14 mouse cellular contexts compared by ENCODE assay signal in the genomic region with DNA sequence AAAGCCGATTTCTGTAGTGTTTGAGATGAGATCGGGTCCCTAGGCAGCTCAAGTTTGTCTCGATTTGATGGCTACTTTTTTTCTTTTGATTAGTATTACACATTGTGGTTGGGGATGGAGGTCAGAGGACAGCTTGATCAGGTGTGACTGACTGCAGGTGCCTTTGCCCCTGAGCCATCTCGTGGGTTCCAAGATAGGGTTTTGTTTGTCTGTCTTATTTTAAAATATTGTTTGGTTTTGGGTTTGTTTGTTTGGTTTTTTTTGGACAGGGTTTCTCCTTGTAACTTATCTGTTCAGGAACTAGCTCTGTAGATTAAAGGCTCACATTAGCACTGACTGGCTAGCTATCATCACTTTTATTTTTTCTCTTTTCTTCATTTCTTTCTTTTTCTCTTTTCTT. TPM values are rescaled to one million over a fixed set of nuclear protein-coding genes. Genes with fewer than 3 reads are reported as not detected.
DNase-seq lines count a peak whose midpoint lies in the region; ATAC-seq and TF ChIP-seq lines count a peak whose summit lies in the region.
"Had no signal": no experiment of that assay in that cellular context is flagged by ENCODE, and none has a peak within 500 bp of the region (broad histone marks: within the 10 kb centered on the region; RNA-seq: fewer than 3 reads in every experiment).

No protein-coding gene starts in this region.

- no peak for TF ChIP-seq CTCF in stomach, postnatal 0 days (IDR thresholded peaks at IDR 0.05; ENCODE audit: low read depth)

- H3K27ac ChIP-seq in forebrain, embryonic 10.5 days: peak overlapping the region; percentile 100
- H3K27ac ChIP-seq in forebrain, embryonic 13.5 days: no peak overlapping the region; the same call in 1 of the 2 replicates
- H3K27ac ChIP-seq in hindbrain, embryonic 12.5 days: 0 out of 2 replicates have a peak overlapping the region, but pooled peaks have one; percentile 13
- no peak overlapping the region for H3K27ac ChIP-seq in hindbrain, embryonic 11.5 days (ENCODE audit: low read depth, low read length)
- H3K27ac ChIP-seq in stomach, embryonic 14.5 days (ENCODE audit: low read length): peak overlapping the region; percentile 35; the same call in 1 of the 2 replicates
- H3K27ac ChIP-seq in stomach, postnatal 0 days (replicated peaks): no peak overlapping the region
- H3K27ac ChIP-seq in stomach, embryonic 16.5 days (ENCODE audit: low read length): 0 out of 2 replicates have a peak overlapping the region, but pooled peaks have one; percentile 11

- no peak for TF ChIP-seq EP300 in stomach, postnatal 0 days (optimal IDR thresholded peaks at IDR 0.05)

- H3K4me2 ChIP-seq in forebrain, embryonic 13.5 days: no peak overlapping the region
- H3K4me2 ChIP-seq in hindbrain, embryonic 12.5 days (replicated peaks): no peak overlapping the region
- no peak overlapping the region for H3K4me2 ChIP-seq in hindbrain, embryonic 11.5 days (replicated peaks; ENCODE audit: low read depth, low read length)
- no peak overlapping the region for H3K4me2 ChIP-seq in stomach, embryonic 14.5 days (replicated peaks; ENCODE audit: low read depth, low read length)
- H3K4me2 ChIP-seq in stomach, postnatal 0 days (replicated peaks; ENCODE audit: low read depth): no peak overlapping the region
- H3K4me2 ChIP-seq in stomach, embryonic 16.5 days (ENCODE audit: low read depth, low read length): no peak overlapping the region

- DNase-seq in forebrain, embryonic 10.5 days (ENCODE audit: extremely low spot score, low spot score): no peak
- DNase-seq in hindbrain, embryonic 11.5 days (ENCODE audit: low spot score): no peak
- no peak for DNase-seq in stomach, postnatal 0 days (ENCODE audit: low spot score)
- no peak for DNase-seq in lung, postnatal 36 days
- DNase-seq: cerebellum, adult 2 months; lung, adult 2 months; right cerebral cortex, postnatal 14 days; thymus, postnatal 36 days had no signal

- WGBS in forebrain, embryonic 10.5 days: 74% methylated on average over 4 of the region's 4 CpGs
- WGBS in forebrain, embryonic 13.5 days: 62% methylated on average over 4 of the region's 4 CpGs
- WGBS in hindbrain, embryonic 12.5 days: 72% methylated on average over 4 of the region's 4 CpGs
- WGBS in hindbrain, embryonic 11.5 days: 85% methylated on average over 4 of the region's 4 CpGs
- WGBS in stomach, embryonic 14.5 days: 83% methylated on average over 4 of the region's 4 CpGs
- WGBS in stomach, postnatal 0 days: 69% methylated on average over 4 of the region's 4 CpGs
- 68% methylated on average over 4 of the region's 4 CpGs for WGBS in stomach, embryonic 16.5 days

- no peak for ATAC-seq in forebrain, embryonic 13.5 days
- no peak for ATAC-seq in hindbrain, embryonic 12.5 days (ENCODE audit: low FRiP score)
- ATAC-seq in hindbrain, embryonic 11.5 days (ENCODE audit: low FRiP score): no peak
- ATAC-seq in stomach, embryonic 14.5 days (ENCODE audit: insufficient number of reproducible peaks, insufficient read depth, low FRiP score, low read depth): no peak
- ATAC-seq in stomach, postnatal 0 days (ENCODE audit: low FRiP score, low TSS enrichment): no peak
- no peak for ATAC-seq in stomach, embryonic 16.5 days (ENCODE audit: insufficient read depth, low FRiP score)

- peaks cover 20% of the 10 kb centered on the region for H3K36me3 ChIP-seq in forebrain, embryonic 10.5 days (replicated peaks)
- peaks cover 3% of the 10 kb centered on the region for H3K36me3 ChIP-seq in forebrain, embryonic 13.5 days (ENCODE audit: poor library complexity, severe bottlenecking)
- H3K36me3 ChIP-seq in hindbrain, embryonic 12.5 days: 0 out of 2 replicates have a peak, but pooled peaks cover 2% of the 10 kb centered on the region
- no peaks in the 10 kb centered on the region for H3K36me3 ChIP-seq in hindbrain, embryonic 11.5 days (ENCODE audit: control insufficient read depth, insufficient read depth, low read length)
- peaks cover 5% of the 10 kb centered on the region for H3K36me3 ChIP-seq in stomach, embryonic 14.5 days (ENCODE audit: control insufficient read depth, insufficient read depth, low read length)
- H3K36me3 ChIP-seq in stomach, postnatal 0 days (ENCODE audit: control insufficient read depth, insufficient read depth, low read length): no peaks in the 10 kb centered on the region
- H3K36me3 ChIP-seq in stomach, embryonic 16.5 days (ENCODE audit: control insufficient read depth, insufficient read depth, low read length): peaks cover 4% of the 10 kb centered on the region; the same call in 1 of the 2 replicates

- no peak overlapping the region for H3K9ac ChIP-seq in forebrain, embryonic 13.5 days
- H3K9ac ChIP-seq in hindbrain, embryonic 12.5 days: no peak overlapping the region
- H3K9ac ChIP-seq in hindbrain, embryonic 11.5 days (ENCODE audit: low read depth, low read length): no peak overlapping the region
- no peak overlapping the region for H3K9ac ChIP-seq in stomach, embryonic 14.5 days (replicated peaks; ENCODE audit: low read depth, low read length)
- no peak overlapping the region for H3K9ac ChIP-seq in stomach, postnatal 0 days (ENCODE audit: low read length)
- H3K9ac ChIP-seq in stomach, embryonic 16.5 days (ENCODE audit: low read length): no peak overlapping the region

- no peaks in the 10 kb centered on the region for H3K9me3 ChIP-seq in forebrain, embryonic 10.5 days
- no peaks in the 10 kb centered on the region for H3K9me3 ChIP-seq in forebrain, embryonic 13.5 days (replicated peaks)
- no peaks in the 10 kb centered on the region for H3K9me3 ChIP-seq in hindbrain, embryonic 12.5 days (replicated peaks)
- no peaks in the 10 kb centered on the region for H3K9me3 ChIP-seq in hindbrain, embryonic 11.5 days (ENCODE audit: control insufficient read depth, low read length)
- no peaks in the 10 kb centered on the region for H3K9me3 ChIP-seq in stomach, embryonic 14.5 days (ENCODE audit: control insufficient read depth, low read depth, low read length)
- H3K9me3 ChIP-seq in stomach, postnatal 0 days (ENCODE audit: control insufficient read depth, low read length): no peaks in the 10 kb centered on the region
- no peaks in the 10 kb centered on the region for H3K9me3 ChIP-seq in stomach, embryonic 16.5 days (replicated peaks; ENCODE audit: control insufficient read depth, low read length)

- H3K4me3 ChIP-seq in forebrain, embryonic 10.5 days: no peak overlapping the region
- H3K4me3 ChIP-seq in forebrain, embryonic 13.5 days: no peak overlapping the region
- H3K4me3 ChIP-seq in hindbrain, embryonic 12.5 days: no peak overlapping the region
- no peak overlapping the region for H3K4me3 ChIP-seq in hindbrain, embryonic 11.5 days (ENCODE audit: low read depth, low read length)
- H3K4me3 ChIP-seq in stomach, embryonic 14.5 days (ENCODE audit: low read depth, low read length): no peak overlapping the region
- no peak overlapping the region for H3K4me3 ChIP-seq in stomach, postnatal 0 days (ENCODE audit: low read depth, low read length)
- H3K4me3 ChIP-seq in stomach, embryonic 16.5 days (replicated peaks; ENCODE audit: low read length): no peak overlapping the region

- peaks cover 75% of the 10 kb centered on the region for H3K4me1 ChIP-seq in forebrain, embryonic 10.5 days
- H3K4me1 ChIP-seq in forebrain, embryonic 13.5 days: peaks cover 49% of the 10 kb centered on the region
- peaks cover 51% of the 10 kb centered on the region for H3K4me1 ChIP-seq in hindbrain, embryonic 12.5 days
- peaks cover 14% of the 10 kb centered on the region for H3K4me1 ChIP-seq in hindbrain, embryonic 11.5 days (replicated peaks; ENCODE audit: control insufficient read depth, insufficient read depth, low read length)
- H3K4me1 ChIP-seq in stomach, embryonic 14.5 days (ENCODE audit: control insufficient read depth, insufficient read depth, low read length): peaks cover 29% of the 10 kb centered on the region
- 0 out of 2 replicates have a peak, but pooled peaks cover 6% of the 10 kb centered on the region for H3K4me1 ChIP-seq in stomach, postnatal 0 days (replicated peaks; ENCODE audit: control insufficient read depth, insufficient read depth)
- H3K4me1 ChIP-seq in stomach, embryonic 16.5 days (ENCODE audit: control insufficient read depth, insufficient read depth, low read length): peaks cover 27% of the 10 kb centered on the region

- peaks cover 24% of the 10 kb centered on the region for H3K27me3 ChIP-seq in forebrain, embryonic 10.5 days (ENCODE audit: poor library complexity, severe bottlenecking)
- H3K27me3 ChIP-seq in forebrain, embryonic 13.5 days: no peaks in the 10 kb centered on the region
- H3K27me3 ChIP-seq in hindbrain, embryonic 12.5 days: peaks cover 3% of the 10 kb centered on the region; the same call in 1 of the 2 replicates
- no peaks in the 10 kb centered on the region for H3K27me3 ChIP-seq in hindbrain, embryonic 11.5 days (ENCODE audit: control insufficient read depth, insufficient read depth, low read length)
- H3K27me3 ChIP-seq in stomach, embryonic 14.5 days (ENCODE audit: control insufficient read depth, insufficient read depth, low read length): no peaks in the 10 kb centered on the region
- no peaks in the 10 kb centered on the region for H3K27me3 ChIP-seq in stomach, postnatal 0 days (ENCODE audit: control insufficient read depth, insufficient read depth, low read length)
- H3K27me3 ChIP-seq in stomach, embryonic 16.5 days (ENCODE audit: control insufficient read depth, insufficient read depth, low read length): no peaks in the 10 kb centered on the region

RNA-seq across cellular contexts. Expression of a gene that starts 0.9 kb away (rescaled TPM):
- 3,430 and 3,707 TPM in 2 replicates for polyA plus RNA-seq in forebrain, embryonic 10.5 days (2016; fragmentation: Nextera tagmentation; extraction: Ambion mirVana)
- 1,143 and 1,198 TPM in 2 replicates for polyA plus RNA-seq in forebrain, embryonic 13.5 days (2015; fragmentation: Nextera tagmentation; extraction: Ambion mirVana)
- polyA plus RNA-seq in hindbrain, embryonic 12.5 days (2016; fragmentation: Nextera tagmentation; extraction: Ambion mirVana): 1,309 and 1,398 TPM in 2 replicates
- polyA plus RNA-seq in hindbrain, embryonic 11.5 days (2014; fragmentation: Nextera tagmentation; extraction: Ambion mirVana): 1,515 and 1,668 TPM in 2 replicates
- 1,497 and 1,560 TPM in 2 replicates for polyA plus RNA-seq in stomach, embryonic 14.5 days (2014; fragmentation: Nextera tagmentation; extraction: Ambion mirVana)
- 636 and 733 TPM in 2 replicates for polyA plus RNA-seq in stomach, postnatal 0 days (2015; fragmentation: Nextera tagmentation; extraction: Ambion mirVana)
- 1,435 and 1,468 TPM in 2 replicates for polyA plus RNA-seq in stomach, embryonic 16.5 days (2015; fragmentation: Nextera tagmentation; extraction: Ambion mirVana)

RNA-seq across cellular contexts. Expression of a gene that starts 34.5 kb away (rescaled TPM):
- 0.22 TPM in 1 of 2 replicates, not detected in the other for polyA plus RNA-seq in forebrain, embryonic 10.5 days (2016; fragmentation: Nextera tagmentation; extraction: Ambion mirVana)
- 0.16 TPM in 1 of 2 replicates, not detected in the other for polyA plus RNA-seq in forebrain, embryonic 13.5 days (2015; fragmentation: Nextera tagmentation; extraction: Ambion mirVana)
- polyA plus RNA-seq in hindbrain, embryonic 12.5 days (2016; fragmentation: Nextera tagmentation; extraction: Ambion mirVana): 0.41 TPM in 1 of 2 replicates, not detected in the other
- polyA plus RNA-seq in hindbrain, embryonic 11.5 days (2014; fragmentation: Nextera tagmentation; extraction: Ambion mirVana): 0.21 TPM in 1 of 2 replicates, not detected in the other
- not detected in 2 replicates for polyA plus RNA-seq in stomach, embryonic 14.5 days (2014; fragmentation: Nextera tagmentation; extraction: Ambion mirVana)
- 0.06 TPM in 1 of 2 replicates, not detected in the other for polyA plus RNA-seq in stomach, postnatal 0 days (2015; fragmentation: Nextera tagmentation; extraction: Ambion mirVana)
- polyA plus RNA-seq in stomach, embryonic 16.5 days (2015; fragmentation: Nextera tagmentation; extraction: Ambion mirVana): not detected in 2 replicates
- polyA plus RNA-seq: cerebellum, adult 2 months; kidney, postnatal 0 days; neural tube, embryonic 14.5 days had no signal

RNA-seq across cellular contexts. Expression of a gene that starts 45.9 kb away (rescaled TPM):
- polyA plus RNA-seq in forebrain, embryonic 10.5 days (2016; fragmentation: Nextera tagmentation; extraction: Ambion mirVana): 26.8 and 31.1 TPM in 2 replicates
- polyA plus RNA-seq in forebrain, embryonic 13.5 days (2015; fragmentation: Nextera tagmentation; extraction: Ambion mirVana): 26.1 and 32.9 TPM in 2 replicates
- 60.5 and 66.1 TPM in 2 replicates for polyA plus RNA-seq in hindbrain, embryonic 12.5 days (2016; fragmentation: Nextera tagmentation; extraction: Ambion mirVana)
- 40.5 and 50.0 TPM in 2 replicates for polyA plus RNA-seq in hindbrain, embryonic 11.5 days (2014; fragmentation: Nextera tagmentation; extraction: Ambion mirVana)
- 41.1 and 45.2 TPM in 2 replicates for polyA plus RNA-seq in stomach, embryonic 14.5 days (2014; fragmentation: Nextera tagmentation; extraction: Ambion mirVana)
- polyA plus RNA-seq in stomach, postnatal 0 days (2015; fragmentation: Nextera tagmentation; extraction: Ambion mirVana): 8.3 and 12.2 TPM in 2 replicates
- polyA plus RNA-seq in stomach, embryonic 16.5 days (2015; fragmentation: Nextera tagmentation; extraction: Ambion mirVana): 19.4 and 23.1 TPM in 2 replicates

Comparison
In these comparisons a context has a peak if more than half of its experiments do, and no peak if none do; other contexts are left out.
1. H3K27ac ChIP-seq: peak in forebrain, embryonic 10.5 days (single experiment), hindbrain, embryonic 12.5 days (single experiment), stomach, embryonic 14.5 days (single experiment) and stomach, embryonic 16.5 days (single experiment); none in forebrain, embryonic 13.5 days (single experiment), hindbrain, embryonic 11.5 days (single experiment) and stomach, postnatal 0 days (single experiment).